Mouse (Mus musculus) olfactory bulb, adult 2 months (tissue): Measurements from ENCODE around the gene Gm9817.

Experiments used
- CTCF ChIP-seq: fragments of 200-500 bp; IDR thresholded peaks from 2 replicates; pipeline ENCODE4 v1.5.1; 2012; ENCODE audit warnings: low read depth, mild to moderate bottlenecking, low read length, moderate library complexity; ENCODE audit not compliant: insufficient read depth
- POLR2A ChIP-seq: fragments of 200-500 bp; IDR thresholded peaks from 2 replicates; pipeline ENCODE4 v1.6.1; 2012; ENCODE audit warnings: mild to moderate bottlenecking, low read depth, low read length, moderate library complexity; ENCODE audit not compliant: insufficient read depth

DNA sequence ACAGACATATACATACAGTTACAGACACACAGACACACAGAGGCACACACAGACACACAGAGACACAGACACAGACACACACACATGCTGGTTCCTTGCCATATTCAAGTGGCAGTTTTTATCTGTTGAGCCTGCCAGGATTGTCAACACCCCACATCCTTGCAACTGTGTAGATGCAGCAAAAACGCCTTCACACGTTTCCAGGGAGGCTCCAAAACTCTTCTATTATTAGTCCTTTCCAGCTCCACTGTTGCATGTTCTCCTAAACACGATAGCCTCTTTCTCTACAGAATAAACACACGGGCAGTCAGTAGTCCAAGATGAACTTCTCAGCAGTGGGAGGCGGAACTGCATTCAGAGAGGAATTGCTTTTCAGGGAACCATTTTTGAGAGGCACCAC is 15.3 kb upstream of the Gm9817 start:
- TF ChIP-seq POLR2A (no peak), CTCF (no peak)
